Mouse (Mus musculus): Measurements from ENCODE around the gene Gm42742. TPM values are rescaled to one million over a fixed set of nuclear protein-coding genes. Genes with fewer than 3 reads are reported as not detected.
A peak's percentile ranks its signal among the peaks of the same experiment; 100 is the strongest.

The Gm42742 gene
- polyA plus RNA-seq, 1 experiment from 2014 or later = 65.0 TPM

DNA sequence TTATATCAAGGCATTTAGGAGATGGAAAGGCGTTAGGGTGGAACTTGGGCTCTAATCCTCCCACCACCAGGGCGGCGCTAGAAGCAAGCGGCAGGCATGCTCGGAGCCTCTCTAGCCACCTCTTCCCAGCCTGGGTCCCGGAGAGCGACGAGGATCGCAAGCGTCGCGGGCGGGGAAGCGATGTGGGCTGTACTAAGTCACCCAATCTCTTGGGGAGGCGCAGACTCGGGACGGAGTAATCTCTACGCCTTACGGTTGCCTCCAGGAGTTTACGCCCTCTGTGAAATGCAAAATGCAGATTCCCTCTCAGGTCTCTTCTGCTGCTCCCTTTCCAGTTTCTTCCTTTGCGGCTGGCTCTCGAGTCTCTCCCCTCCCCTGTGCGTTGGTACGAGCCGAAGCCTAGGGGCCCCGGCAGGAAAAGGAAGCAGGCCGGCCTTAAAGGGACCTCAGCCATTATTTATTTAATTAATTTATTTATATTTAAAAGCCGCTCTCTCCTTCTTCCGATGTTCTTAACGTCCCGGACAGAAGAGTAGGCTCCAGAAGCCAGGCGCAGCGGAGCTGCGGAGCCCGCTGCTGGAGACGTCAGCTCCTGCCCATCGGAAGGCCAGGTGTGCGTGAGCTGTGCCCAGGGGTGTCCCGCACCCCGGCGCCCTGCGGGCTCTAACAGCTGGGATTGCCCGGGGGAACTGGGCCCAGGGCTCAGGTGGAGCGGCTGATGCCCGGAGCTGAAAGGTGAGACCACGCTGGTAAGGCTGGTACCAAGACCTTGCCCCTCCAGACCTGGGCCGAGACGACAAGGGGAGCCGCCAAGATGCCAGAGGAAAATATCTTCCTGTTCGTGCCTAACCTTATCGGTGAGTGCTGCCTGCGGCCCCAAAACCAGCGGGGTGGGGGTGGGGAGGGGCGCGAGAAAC, 44.7 kb downstream of the Gm42742 start, which contains the start of gene Cdiptos:
Gene Cdiptos, minus strand, starts transcription at position 149 of the 917 bp plus-strand sequence.
- WGBS = under 1% methylated on average over 55 of the region's 55 CpGs
- peak within 1 kb of the TSS; percentile 100 for H3K4me3 ChIP-seq (ENCODE audit: low read depth, low read length)
- peaks cover 28% of the 10 kb centered on the region for H3K36me3 ChIP-seq (ENCODE audit: control insufficient read depth, insufficient read depth, low read length)
- no peaks in the 10 kb centered on the region for H3K27me3 ChIP-seq (replicated peaks; ENCODE audit: control insufficient read depth, insufficient read depth, low read length)
- no peaks in the 10 kb centered on the region for H3K9me3 ChIP-seq (replicated peaks; ENCODE audit: control insufficient read depth, low read length)
- peak within 1 kb of the TSS; percentile 57 for H3K4me2 ChIP-seq (ENCODE audit: low read length)
- peak; percentile 97 for ATAC-seq
- H3K27ac ChIP-seq (ENCODE audit: low read depth, low read length) = peak within 1 kb of the TSS; percentile 97
- peak within 1 kb of the TSS; percentile 98 for H3K9ac ChIP-seq (ENCODE audit: low read length)
- peaks cover 7% of the 10 kb centered on the region for H3K4me1 ChIP-seq (ENCODE audit: control insufficient read depth, insufficient read depth, low read length)
- DNase-seq (ENCODE audit: low spot score) = peak; percentile 98

DNA sequence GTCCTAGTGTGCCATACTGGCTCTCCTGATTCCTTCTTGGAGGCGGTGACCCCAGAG, 45.2 kb downstream of the Gm42742 start, which contains the start of gene Cdipt:
Gene Cdipt, plus strand, starts transcription at position 22 of the 57 bp plus-strand sequence.
- Histone ChIP-seq H3K4me2 (ENCODE audit: low read length) (peak within 1 kb of the TSS; percentile 57), H3K9ac (ENCODE audit: low read length) (peak within 1 kb of the TSS; percentile 98), H3K4me3 (ENCODE audit: low read depth, low read length) (peak within 1 kb of the TSS; percentile 100), H3K27me3 (replicated peaks; ENCODE audit: control insufficient read depth, insufficient read depth, low read length) (no peaks in the 10 kb centered on the region), H3K4me1 (ENCODE audit: control insufficient read depth, insufficient read depth, low read length) (peaks cover 7% of the 10 kb centered on the region), H3K9me3 (replicated peaks; ENCODE audit: control insufficient read depth, low read length) (no peaks in the 10 kb centered on the region), H3K27ac (ENCODE audit: low read depth, low read length) (peak within 1 kb of the TSS; percentile 97), H3K36me3 (ENCODE audit: control insufficient read depth, insufficient read depth, low read length) (peaks cover 30% of the 10 kb centered on the region)
- no peak for ATAC-seq
- WGBS = 0% methylated on average over 1 of the region's 1 CpGs
- no peak for DNase-seq (ENCODE audit: low spot score)

DNA sequence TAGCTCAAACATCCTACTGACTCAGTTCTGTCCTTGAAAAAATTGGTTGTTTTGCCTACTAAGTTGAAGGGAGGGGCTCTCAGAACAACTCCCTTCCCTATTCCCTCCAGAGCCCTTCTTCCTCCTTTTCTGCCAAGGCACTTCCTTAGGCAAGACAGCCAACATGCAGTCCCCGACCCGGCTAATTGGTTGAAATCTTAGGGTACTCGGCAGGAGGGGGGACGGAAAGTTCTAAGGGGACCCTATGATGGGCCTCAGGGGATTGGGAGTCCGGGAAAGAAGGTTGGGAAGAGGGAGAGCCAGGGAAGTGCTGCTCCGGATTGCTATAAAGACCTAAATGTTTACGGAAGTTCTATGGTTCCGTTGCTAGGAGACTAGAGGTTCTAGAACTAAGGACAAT, 45.4 kb downstream of the Gm42742 start:
- ATAC-seq = no peak
- no peak for DNase-seq (ENCODE audit: low spot score)
- 0 out of 2 replicates have a peak overlapping the region, but pooled peaks have one; percentile 26 for H3K9ac ChIP-seq (ENCODE audit: low read length)

DNA sequence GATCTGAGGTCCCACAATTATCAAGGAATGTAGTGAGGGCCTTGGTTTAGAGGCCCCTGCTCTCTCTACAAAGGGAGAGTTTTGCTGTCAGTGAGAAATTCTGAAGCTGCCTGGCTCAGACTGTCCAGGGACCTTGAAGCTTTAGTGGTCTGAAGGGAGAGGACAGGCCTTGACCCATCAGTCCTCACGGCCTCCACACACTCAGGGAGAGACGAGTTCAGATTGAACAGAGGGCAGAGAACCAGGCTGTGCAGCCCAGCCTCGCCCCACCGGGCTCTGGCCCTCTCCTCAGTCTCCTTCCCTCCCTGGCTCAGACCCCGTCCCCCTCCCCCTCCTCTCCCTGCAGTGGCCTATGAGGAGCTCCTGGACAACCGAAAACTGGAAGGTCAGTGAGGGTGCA, 53.5 kb downstream of the Gm42742 start:
- Histone ChIP-seq H3K4me1 (ENCODE audit: control insufficient read depth, insufficient read depth, low read length) (no peaks in the 10 kb centered on the region), H3K36me3 (ENCODE audit: control insufficient read depth, insufficient read depth, low read length) (peaks cover 32% of the 10 kb centered on the region), H3K9ac (ENCODE audit: low read length) (no peak overlapping the region), H3K4me3 (ENCODE audit: low read depth, low read length) (no peak overlapping the region), H3K27ac (ENCODE audit: low read depth, low read length) (no peak overlapping the region), H3K27me3 (replicated peaks; ENCODE audit: control insufficient read depth, insufficient read depth, low read length) (0 out of 2 replicates have a peak, but pooled peaks cover 5% of the 10 kb centered on the region), H3K9me3 (replicated peaks; ENCODE audit: control insufficient read depth, low read length) (no peaks in the 10 kb centered on the region), H3K4me2 (ENCODE audit: low read length) (no peak overlapping the region)
- ATAC-seq = no peak
- DNase-seq (ENCODE audit: low spot score) = no peak
- 59% methylated on average over 6 of the region's 6 CpGs for WGBS

More for the DNA sequence above, 45.4 kb downstream of the Gm42742 start:
- peak overlapping the region; percentile 57; the same call in 1 of the 2 replicates for H3K4me2 ChIP-seq (ENCODE audit: low read length)
- peaks cover 30% of the 10 kb centered on the region for H3K36me3 ChIP-seq (ENCODE audit: control insufficient read depth, insufficient read depth, low read length)
- H3K4me3 ChIP-seq (ENCODE audit: low read depth, low read length) = peak overlapping the region; percentile 100; the same call in 1 of the 2 replicates
- H3K9me3 ChIP-seq (replicated peaks; ENCODE audit: control insufficient read depth, low read length) = no peaks in the 10 kb centered on the region
- H3K27me3 ChIP-seq (replicated peaks; ENCODE audit: control insufficient read depth, insufficient read depth, low read length) = no peaks in the 10 kb centered on the region
- H3K27ac ChIP-seq (ENCODE audit: low read depth, low read length) = no peak overlapping the region
- peaks cover 7% of the 10 kb centered on the region for H3K4me1 ChIP-seq (ENCODE audit: control insufficient read depth, insufficient read depth, low read length)
- WGBS = 13% methylated on average over 8 of the region's 8 CpGs

DNA sequence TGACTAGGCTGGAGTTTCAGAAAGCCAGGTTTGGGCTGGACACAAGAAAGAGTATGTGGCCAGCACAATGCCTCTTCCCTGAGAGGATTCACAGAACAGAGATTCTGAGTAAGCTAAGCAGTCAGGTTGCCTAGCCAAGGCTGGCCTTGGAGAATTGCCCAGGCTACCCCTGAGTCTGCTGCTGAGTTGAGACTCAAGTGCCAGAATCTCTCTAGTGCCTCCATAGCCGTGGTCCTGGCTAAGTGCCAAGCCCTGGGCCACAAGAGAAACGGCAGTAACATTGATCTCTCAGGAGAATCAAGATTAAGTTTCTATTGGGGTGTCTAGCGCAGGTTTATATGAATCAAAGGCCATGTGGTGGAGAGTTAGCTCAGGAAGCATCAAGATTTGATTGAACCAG, 55.3 kb downstream of the Gm42742 start:
- Histone ChIP-seq H3K4me2 (ENCODE audit: low read length) (no peak overlapping the region), H3K27ac (ENCODE audit: low read depth, low read length) (no peak overlapping the region), H3K36me3 (ENCODE audit: control insufficient read depth, insufficient read depth, low read length) (peaks cover 44% of the 10 kb centered on the region), H3K27me3 (replicated peaks; ENCODE audit: control insufficient read depth, insufficient read depth, low read length) (0 out of 2 replicates have a peak, but pooled peaks cover 9% of the 10 kb centered on the region), H3K9me3 (replicated peaks; ENCODE audit: control insufficient read depth, low read length) (no peaks in the 10 kb centered on the region), H3K4me1 (ENCODE audit: control insufficient read depth, insufficient read depth, low read length) (no peaks in the 10 kb centered on the region), H3K9ac (ENCODE audit: low read length) (no peak overlapping the region), H3K4me3 (ENCODE audit: low read depth, low read length) (no peak overlapping the region)
- WGBS = 57% methylated on average over 3 of the region's 3 CpGs
- ATAC-seq (no peak), DNase-seq (ENCODE audit: low spot score) (no peak)

Small RNAs within 50 kb of the gene (microRNA-seq; reads per million reads assigned to microRNA genes)
- gene Gm44343 = not detected

Other genes starting within 250 kb of the Gm42742 start
- gene Ypel3, start 244.1 kb downstream of the Gm42742 start, polyA plus RNA-seq (2014; fragmentation: Nextera tagmentation; extraction: Ambion mirVana) = 206 and 230 TPM in 2 replicates
- 0.42 and 0.47 TPM in 2 replicates for gene Tbx6, start 239.6 kb downstream of the Gm42742 start, polyA plus RNA-seq (2014; fragmentation: Nextera tagmentation; extraction: Ambion mirVana)
- gene Ppp4c, start 228.6 kb downstream of the Gm42742 start, polyA plus RNA-seq (2014; fragmentation: Nextera tagmentation; extraction: Ambion mirVana) = 231 and 256 TPM in 2 replicates
- gene Fam57b, start 223.4 kb downstream of the Gm42742 start, polyA plus RNA-seq (2014; fragmentation: Nextera tagmentation; extraction: Ambion mirVana) = 31.3 and 37.4 TPM in 2 replicates
- not detected in 2 replicates for gene 4930451I11Rik, start 189.5 kb downstream of the Gm42742 start, polyA plus RNA-seq (2014; fragmentation: Nextera tagmentation; extraction: Ambion mirVana)
- 4.9 and 6.7 TPM in 2 replicates for gene Doc2a, start 173.7 kb downstream of the Gm42742 start, polyA plus RNA-seq (2014; fragmentation: Nextera tagmentation; extraction: Ambion mirVana)
- 12.0 and 13.7 TPM in 2 replicates for gene Hirip3, start 159.1 kb downstream of the Gm42742 start, polyA plus RNA-seq (2014; fragmentation: Nextera tagmentation; extraction: Ambion mirVana)
- gene Ino80e, start 158.7 kb downstream of the Gm42742 start, polyA plus RNA-seq (2014; fragmentation: Nextera tagmentation; extraction: Ambion mirVana) = 91.3 and 104 TPM in 2 replicates
- gene Taok2, start 136.4 kb downstream of the Gm42742 start, polyA plus RNA-seq (2014; fragmentation: Nextera tagmentation; extraction: Ambion mirVana) = 25.9 and 31.0 TPM in 2 replicates
- 34.3 and 44.9 TPM in 2 replicates for gene Tmem219, start 98.2 kb downstream of the Gm42742 start, polyA plus RNA-seq (2014; fragmentation: Nextera tagmentation; extraction: Ambion mirVana)
- 69.3 and 89.2 TPM in 2 replicates for gene Kctd13, start 92.2 kb downstream of the Gm42742 start, polyA plus RNA-seq (2014; fragmentation: Nextera tagmentation; extraction: Ambion mirVana)
- 4.4 and 6.0 TPM in 2 replicates for gene Asphd1, start 71.5 kb downstream of the Gm42742 start, polyA plus RNA-seq (2014; fragmentation: Nextera tagmentation; extraction: Ambion mirVana)
- 33.8 and 34.6 TPM in 2 replicates for gene Sez6l2, start 70.5 kb downstream of the Gm42742 start, polyA plus RNA-seq (2014; fragmentation: Nextera tagmentation; extraction: Ambion mirVana)
- gene Cdipt, start 45.2 kb downstream of the Gm42742 start, polyA plus RNA-seq (2014; fragmentation: Nextera tagmentation; extraction: Ambion mirVana) = 92.4 and 96.0 TPM in 2 replicates
- 0.51 and 1.0 TPM in 2 replicates for gene Cdiptos, start 45.0 kb downstream of the Gm42742 start, polyA plus RNA-seq (2014; fragmentation: Nextera tagmentation; extraction: Ambion mirVana)
- 1.8 and 2.7 TPM in 2 replicates for gene Mvp, start 6.5 kb downstream of the Gm42742 start, polyA plus RNA-seq (2014; fragmentation: Nextera tagmentation; extraction: Ambion mirVana)
- gene Pagr1b, start 4.6 kb downstream of the Gm42742 start, polyA plus RNA-seq (2014; fragmentation: Nextera tagmentation; extraction: Ambion mirVana) = 0.34 and 0.74 TPM in 2 replicates
- gene Pagr1a, start 3.7 kb downstream of the Gm42742 start, polyA plus RNA-seq (2014; fragmentation: Nextera tagmentation; extraction: Ambion mirVana) = 22.3 and 25.1 TPM in 2 replicates
- gene Prrt2, start 114 bp upstream of the Gm42742 start, polyA plus RNA-seq (2014; fragmentation: Nextera tagmentation; extraction: Ambion mirVana) = 13.7 and 20.1 TPM in 2 replicates
- gene Maz, start 5.9 kb upstream of the Gm42742 start, polyA plus RNA-seq (2014; fragmentation: Nextera tagmentation; extraction: Ambion mirVana) = 53.1 and 54.1 TPM in 2 replicates
- 75.9 and 91.8 TPM in 2 replicates for gene Kif22, start 21.4 kb upstream of the Gm42742 start, polyA plus RNA-seq (2014; fragmentation: Nextera tagmentation; extraction: Ambion mirVana)
- gene Zg16, start 66.2 kb upstream of the Gm42742 start, polyA plus RNA-seq (2014; fragmentation: Nextera tagmentation; extraction: Ambion mirVana) = not detected in 2 replicates
- 1.5 and 2.2 TPM in 2 replicates for gene AI467606, start 70.3 kb upstream of the Gm42742 start, polyA plus RNA-seq (2014; fragmentation: Nextera tagmentation; extraction: Ambion mirVana)
- 0.66 and 0.91 TPM in 2 replicates for gene Qprt, start 101.1 kb upstream of the Gm42742 start, polyA plus RNA-seq (2014; fragmentation: Nextera tagmentation; extraction: Ambion mirVana)
- not detected in 2 replicates for gene Spn, start 116.7 kb upstream of the Gm42742 start, polyA plus RNA-seq (2014; fragmentation: Nextera tagmentation; extraction: Ambion mirVana)
- 73.6 and 78.6 TPM in 2 replicates for gene Cd2bp2, start 175.0 kb upstream of the Gm42742 start, polyA plus RNA-seq (2014; fragmentation: Nextera tagmentation; extraction: Ambion mirVana)
- 13.6 and 13.7 TPM in 2 replicates for gene Tbc1d10b, start 187.4 kb upstream of the Gm42742 start, polyA plus RNA-seq (2014; fragmentation: Nextera tagmentation; extraction: Ambion mirVana)
- 4.6 and 5.3 TPM in 2 replicates for gene Mylpf, start 187.8 kb upstream of the Gm42742 start, polyA plus RNA-seq (2014; fragmentation: Nextera tagmentation; extraction: Ambion mirVana)
- 29.4 and 36.7 TPM in 2 replicates for gene Zfp553, start 212.0 kb upstream of the Gm42742 start, polyA plus RNA-seq (2014; fragmentation: Nextera tagmentation; extraction: Ambion mirVana)
- gene Sept1, start 212.0 kb upstream of the Gm42742 start, polyA plus RNA-seq (2014; fragmentation: Nextera tagmentation; extraction: Ambion mirVana) = 11.3 and 15.1 TPM in 2 replicates
- 53.2 and 57.4 TPM in 2 replicates for gene Zfp771, start 223.2 kb upstream of the Gm42742 start, polyA plus RNA-seq (2014; fragmentation: Nextera tagmentation; extraction: Ambion mirVana)
- gene Dctpp1, start 239.6 kb upstream of the Gm42742 start, polyA plus RNA-seq (2014; fragmentation: Nextera tagmentation; extraction: Ambion mirVana) = 169 and 219 TPM in 2 replicates

All from forebrain, embryonic 14.5 days (tissue).